Mouse (Mus musculus): ENCODE measurements around the gene Kbtbd13. TPM values are rescaled to one million over a fixed set of nuclear protein-coding genes. Genes with fewer than 3 reads are reported as not detected.

The Kbtbd13 gene
- polyA plus RNA-seq, 1 experiment: not detected

- Histone ChIP-seq H3K27ac (ENCODE audit: insufficient read depth, low read length) (no peak within 1 kb of the TSS), H3K4me3 (ENCODE audit: insufficient read depth, low read length) (no peak within 1 kb of the TSS), H3K4me1 (ENCODE audit: control insufficient read depth, insufficient read depth, low read length) (no peaks in the 10 kb centered on the region)
- TF ChIP-seq CTCF (IDR thresholded peaks at IDR 0.05; ENCODE audit: borderline replicate concordance, insufficient read depth, low read length): no peak
- no peak for TF ChIP-seq POLR2A (IDR thresholded peaks at IDR 0.05; ENCODE audit: low read depth, low read length)
These were observed 31.5 kb upstream of the Kbtbd13 start, which contains the start of gene Slc51b for GRCm38 (mm10) chr9:65422760-65423501. TSS of gene Slc51b (minus strand) at chr9:65422955.

- Histone ChIP-seq H3K4me3 (ENCODE audit: insufficient read depth, low read length) (no peak overlapping the region), H3K4me1 (ENCODE audit: control insufficient read depth, insufficient read depth, low read length) (no peaks in the 10 kb centered on the region), H3K27ac (ENCODE audit: insufficient read depth, low read length) (no peak overlapping the region)
- TF ChIP-seq POLR2A (IDR thresholded peaks at IDR 0.05; ENCODE audit: low read depth, low read length) (no peak), CTCF (IDR thresholded peaks at IDR 0.05; ENCODE audit: borderline replicate concordance, insufficient read depth, low read length) (no peak)
These were observed 28.2 kb upstream of the Kbtbd13 start for GRCm38 (mm10) chr9:65419633-65420032.

- no peak overlapping the region for H3K27ac ChIP-seq (ENCODE audit: insufficient read depth, low read length)
- no peaks in the 10 kb centered on the region for H3K4me1 ChIP-seq (ENCODE audit: control insufficient read depth, insufficient read depth, low read length)
- TF ChIP-seq POLR2A (IDR thresholded peaks at IDR 0.05; ENCODE audit: low read depth, low read length) (no peak), CTCF (IDR thresholded peaks at IDR 0.05; ENCODE audit: borderline replicate concordance, insufficient read depth, low read length) (no peak)
- no peak overlapping the region for H3K4me3 ChIP-seq (ENCODE audit: insufficient read depth, low read length)
These were observed 26.3 kb upstream of the Kbtbd13 start for GRCm38 (mm10) chr9:65417738-65418137.

- H3K27ac ChIP-seq (ENCODE audit: insufficient read depth, low read length): no peak overlapping the region
- TF ChIP-seq POLR2A (IDR thresholded peaks at IDR 0.05; ENCODE audit: low read depth, low read length): no peak
- TF ChIP-seq CTCF (IDR thresholded peaks at IDR 0.05; ENCODE audit: borderline replicate concordance, insufficient read depth, low read length): no peak
These were observed 19.9 kb upstream of the Kbtbd13 start for GRCm38 (mm10) chr9:65411326-65411725.

GRCm38 (mm10) chr9:65410378-65410777, 18.9 kb upstream of the Kbtbd13 start:
- no peak overlapping the region for H3K4me3 ChIP-seq (ENCODE audit: insufficient read depth, low read length)
- TF ChIP-seq CTCF (IDR thresholded peaks at IDR 0.05; ENCODE audit: borderline replicate concordance, insufficient read depth, low read length) (no peak), POLR2A (IDR thresholded peaks at IDR 0.05; ENCODE audit: low read depth, low read length) (no peak)
- no peaks in the 10 kb centered on the region; the same call in 1 of the 2 replicates for H3K4me1 ChIP-seq (ENCODE audit: control insufficient read depth, insufficient read depth, low read length)
- no peak overlapping the region for H3K27ac ChIP-seq (ENCODE audit: insufficient read depth, low read length)

More at GRCm38 (mm10) chr9:65411326-65411725, 19.9 kb upstream of the Kbtbd13 start:
- Histone ChIP-seq H3K4me3 (ENCODE audit: insufficient read depth, low read length) (no peak overlapping the region), H3K4me1 (ENCODE audit: control insufficient read depth, insufficient read depth, low read length) (no peaks in the 10 kb centered on the region; the same call in 1 of the 2 replicates)

- TF ChIP-seq CTCF (IDR thresholded peaks at IDR 0.05; ENCODE audit: borderline replicate concordance, insufficient read depth, low read length) (no peak), POLR2A (IDR thresholded peaks at IDR 0.05; ENCODE audit: low read depth, low read length) (no peak)
- Histone ChIP-seq H3K4me3 (ENCODE audit: insufficient read depth, low read length) (no peak overlapping the region), H3K4me1 (ENCODE audit: control insufficient read depth, insufficient read depth, low read length) (no peaks in the 10 kb centered on the region; the same call in 1 of the 2 replicates)
These were observed 17.4 kb upstream of the Kbtbd13 start for GRCm38 (mm10) chr9:65408871-65409295.

GRCm38 (mm10) chr9:65407861-65408260, 16.4 kb upstream of the Kbtbd13 start:
- Histone ChIP-seq H3K27ac (ENCODE audit: insufficient read depth, low read length) (no peak overlapping the region), H3K4me1 (ENCODE audit: control insufficient read depth, insufficient read depth, low read length) (no peaks in the 10 kb centered on the region; the same call in 1 of the 2 replicates), H3K4me3 (ENCODE audit: insufficient read depth, low read length) (no peak overlapping the region)
- TF ChIP-seq CTCF (IDR thresholded peaks at IDR 0.05; ENCODE audit: borderline replicate concordance, insufficient read depth, low read length) (no peak), POLR2A (IDR thresholded peaks at IDR 0.05; ENCODE audit: low read depth, low read length) (no peak)

More at GRCm38 (mm10) chr9:65408871-65409295, 17.4 kb upstream of the Kbtbd13 start:
- no peak overlapping the region for H3K27ac ChIP-seq (ENCODE audit: insufficient read depth, low read length)

- no peaks in the 10 kb centered on the region; the same call in 1 of the 2 replicates for H3K4me1 ChIP-seq (ENCODE audit: control insufficient read depth, insufficient read depth, low read length)
- H3K4me3 ChIP-seq (ENCODE audit: insufficient read depth, low read length): no peak overlapping the region
- H3K27ac ChIP-seq (ENCODE audit: insufficient read depth, low read length): no peak overlapping the region
- no peak for TF ChIP-seq CTCF (IDR thresholded peaks at IDR 0.05; ENCODE audit: borderline replicate concordance, insufficient read depth, low read length)
- TF ChIP-seq POLR2A (IDR thresholded peaks at IDR 0.05; ENCODE audit: low read depth, low read length): no peak
These were observed 15.9 kb upstream of the Kbtbd13 start for GRCm38 (mm10) chr9:65407327-65407726.

GRCm38 (mm10) chr9:65405184-65405449, 13.7 kb upstream of the Kbtbd13 start:
- Histone ChIP-seq H3K27ac (ENCODE audit: insufficient read depth, low read length) (no peak overlapping the region), H3K4me3 (ENCODE audit: insufficient read depth, low read length) (no peak overlapping the region), H3K4me1 (ENCODE audit: control insufficient read depth, insufficient read depth, low read length) (no peaks in the 10 kb centered on the region; the same call in 1 of the 2 replicates)
- TF ChIP-seq POLR2A (IDR thresholded peaks at IDR 0.05; ENCODE audit: low read depth, low read length) (no peak), CTCF (IDR thresholded peaks at IDR 0.05; ENCODE audit: borderline replicate concordance, insufficient read depth, low read length) (no peak)

All from embryonic fibroblast, embryonic 13.5 days (primary cell).